In the genomic region with DNA sequence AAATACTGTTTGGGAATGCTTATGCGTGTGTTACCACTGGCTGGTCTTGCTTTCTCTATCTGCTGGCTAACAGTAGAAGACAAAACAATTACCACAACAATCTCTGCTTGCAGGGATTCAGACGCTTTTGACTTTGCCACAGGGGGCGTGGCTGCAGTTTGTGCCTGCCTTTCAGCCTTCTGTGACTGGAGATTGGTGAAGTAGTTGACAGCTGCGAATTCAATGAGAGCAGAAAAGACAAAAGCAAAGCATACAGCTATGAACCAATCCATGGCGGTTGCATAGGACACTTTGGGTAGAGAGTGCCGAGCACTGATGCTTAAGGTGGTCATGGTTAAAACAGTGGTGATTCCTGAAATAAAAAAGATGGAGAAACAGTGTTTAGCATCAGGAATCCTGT, we compare ENCODE assay signal across 11 mouse cellular contexts. TPM values are rescaled to one million over a fixed set of nuclear protein-coding genes. Genes with fewer than 3 reads are reported as not detected.
DNase-seq lines count a peak whose midpoint lies in the region; ATAC-seq and TF ChIP-seq lines count a peak whose summit lies in the region.
"Had no signal": no experiment of that assay in that cellular context is flagged by ENCODE, and none has a peak within 500 bp of the region (broad histone marks: within the 10 kb centered on the region; RNA-seq: fewer than 3 reads in every experiment).

No protein-coding gene starts in this region.

- DNase-seq in layer of hippocampus, adult 11-12 months (ENCODE audit: low spot score), result peak; percentile 5
- DNase-seq in layer of hippocampus, adult 9-10 months (ENCODE audit: low spot score), result no peak
- peak; percentile 28 for DNase-seq in embryonic facial prominence, embryonic 10.5 days (ENCODE audit: low spot score)
- DNase-seq in layer of hippocampus, adult 2 months (ENCODE audit: low spot score in 2 of 2), result peak in 1 of 2 experiments; percentile 1
- DNase-seq in kidney, postnatal 14 days, result no peak
- no peak for DNase-seq in gastrocnemius, adult 2 months
- DNase-seq: kidney, adult 11 months had no signal

- H3K27me3 ChIP-seq in embryonic facial prominence, embryonic 10.5 days (replicated peaks; ENCODE audit: low read depth, poor library complexity, severe bottlenecking), result no peaks in the 10 kb centered on the region
- no peaks in the 10 kb centered on the region for H3K27me3 ChIP-seq in neural tube, embryonic 15.5 days (replicated peaks)

- no peak overlapping the region for H3K27ac ChIP-seq in embryonic facial prominence, embryonic 10.5 days (replicated peaks)
- no peak overlapping the region for H3K27ac ChIP-seq in layer of hippocampus, adult 2 months
- H3K27ac ChIP-seq in neural tube, embryonic 15.5 days (replicated peaks), result no peak overlapping the region
- no peak overlapping the region for H3K27ac ChIP-seq in gastrocnemius, adult 2 months

- 0 out of 2 replicates have a peak, but pooled peaks have one; percentile 11 for TF ChIP-seq CTCF in layer of hippocampus, adult 2 months (conservative IDR thresholded peaks at IDR 0.05)
- TF ChIP-seq CTCF in gastrocnemius, adult 2 months (IDR thresholded peaks at IDR 0.05), result no peak

- no peaks in the 10 kb centered on the region for H3K9me3 ChIP-seq in embryonic facial prominence, embryonic 10.5 days
- H3K9me3 ChIP-seq in neural tube, embryonic 15.5 days (replicated peaks), result no peaks in the 10 kb centered on the region

- H3K4me1 ChIP-seq in embryonic facial prominence, embryonic 10.5 days, result peaks cover 4% of the 10 kb centered on the region
- H3K4me1 ChIP-seq in neural tube, embryonic 15.5 days, result peaks cover 4% of the 10 kb centered on the region; the same call in 1 of the 2 replicates

- intact Hi-C loops in gastrocnemius, adult 2 months (cut with DNase I), result no loop called here

- WGBS in embryonic facial prominence, embryonic 10.5 days, result 19% methylated on average over 6 of the region's 6 CpGs
- WGBS in neural tube, embryonic 15.5 days, result 7% methylated on average over 6 of the region's 6 CpGs

- peak overlapping the region; percentile 36 for H3K4me2 ChIP-seq in neural tube, embryonic 15.5 days

- no peak overlapping the region for H3K9ac ChIP-seq in neural tube, embryonic 15.5 days (replicated peaks)

- H3K36me3 ChIP-seq in embryonic facial prominence, embryonic 10.5 days (replicated peaks), result no peaks in the 10 kb centered on the region
- no peaks in the 10 kb centered on the region for H3K36me3 ChIP-seq in neural tube, embryonic 15.5 days

- no peak for ATAC-seq in neural tube, embryonic 15.5 days (ENCODE audit: low FRiP score)
- no peak for ATAC-seq in CD4-positive, CD25-positive, alpha-beta regulatory T cell, adult 4 months

- no peak overlapping the region for H3K4me3 ChIP-seq in embryonic facial prominence, embryonic 10.5 days
- H3K4me3 ChIP-seq in layer of hippocampus, adult 2 months, result peak overlapping the region; percentile 13
- no peak overlapping the region for H3K4me3 ChIP-seq in neural tube, embryonic 15.5 days (replicated peaks)
- no peak overlapping the region for H3K4me3 ChIP-seq in gastrocnemius, adult 2 months

RNA-seq across cellular contexts. Expression of a gene that starts 6.0 kb away (rescaled TPM):
- not detected in 2 replicates for polyA plus RNA-seq in embryonic facial prominence, embryonic 10.5 days (2016; fragmentation: Nextera tagmentation; extraction: Ambion mirVana)
- total RNA-seq in layer of hippocampus, adult 2 months (2021), result under 1 TPM; 0.15 to 0.59 TPM
- not detected in 2 replicates for polyA plus RNA-seq in neural tube, embryonic 15.5 days (2015; fragmentation: Nextera tagmentation; extraction: Ambion mirVana)
- not detected for total RNA-seq in gastrocnemius, adult 2 months (2021)
- not detected for polyA plus RNA-seq in CD4-positive, CD25-positive, alpha-beta regulatory T cell, adult 4 months (2017; shearing (Covaris generic))
- total RNA-seq: liver, adult 2 months had no signal
- polyA plus RNA-seq: liver, adult 2 months; thymus, postnatal 0 days had no signal

Comparison
In these comparisons a context has a peak if more than half of its experiments do, and no peak if none do; other contexts are left out.
1. DNase-seq: peak in layer of hippocampus, adult 11-12 months (single experiment) and embryonic facial prominence, embryonic 10.5 days (single experiment); none in layer of hippocampus, adult 9-10 months (single experiment), kidney, postnatal 14 days (single experiment) and gastrocnemius, adult 2 months (single experiment).